Mouse (Mus musculus): ENCODE measurements around the gene Ppp1r3c.
A peak's percentile ranks its signal among the peaks of the same experiment; 100 is the strongest.
"Not testable (repeated sequence)": the region's sequence is repeated elsewhere in the genome, so short reads cannot be mapped to it uniquely, and the experiment has no call there.

Ppp1r3c gene

DNA sequence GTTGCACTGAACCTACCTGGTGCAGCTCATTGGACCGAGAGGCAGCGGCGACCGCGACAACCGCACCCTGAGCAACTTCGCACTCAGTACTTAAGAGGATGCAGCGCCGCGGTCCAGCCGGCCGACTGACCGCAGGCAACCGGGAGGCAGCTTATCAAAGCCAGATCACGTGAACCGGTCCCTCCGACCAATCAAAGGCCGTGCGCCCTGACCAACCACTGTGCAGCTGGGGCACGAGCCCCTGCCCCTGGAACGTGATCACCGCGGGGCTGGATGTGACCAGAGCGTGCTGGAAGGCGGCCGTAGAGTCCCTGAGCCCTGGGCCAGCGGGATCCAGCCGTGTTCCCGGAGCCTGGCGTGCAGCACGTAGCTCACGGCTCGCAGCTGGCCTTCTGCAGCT lies at the start of gene Ppp1r3c:
Ppp1r3c (minus strand) TSS at position 117 of the 400 bp plus-strand sequence.
- DNase-seq: peak; percentile 80

GRCm38 (mm10) chr19:36783179-36783578 lies 46.7 kb upstream of the Ppp1r3c start:
- no peak for DNase-seq

- no peak for DNase-seq
Observed at GRCm38 (mm10) chr19:36782591-36782990, 46.1 kb upstream of the Ppp1r3c start.

DNA sequence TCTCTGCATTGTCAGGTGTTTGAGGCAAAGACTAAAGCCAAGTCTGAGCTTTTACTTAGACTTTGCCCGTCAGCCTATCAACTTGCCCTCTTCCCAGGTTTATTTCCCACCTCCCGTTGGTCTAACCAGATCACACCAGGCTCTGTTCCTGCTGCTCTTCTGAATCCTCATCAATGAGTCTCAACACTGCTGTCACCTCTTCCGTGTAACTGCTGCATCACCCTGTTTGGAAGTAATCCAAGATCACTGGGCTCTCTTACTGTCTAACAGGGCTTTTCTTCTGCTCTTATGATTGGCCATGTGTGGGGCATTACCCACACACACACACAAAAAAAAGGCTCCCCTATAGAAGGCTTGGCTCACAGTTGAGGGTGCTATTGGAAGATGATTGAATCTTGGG lies 45.5 kb upstream of the Ppp1r3c start:
- no peak for DNase-seq

DNA sequence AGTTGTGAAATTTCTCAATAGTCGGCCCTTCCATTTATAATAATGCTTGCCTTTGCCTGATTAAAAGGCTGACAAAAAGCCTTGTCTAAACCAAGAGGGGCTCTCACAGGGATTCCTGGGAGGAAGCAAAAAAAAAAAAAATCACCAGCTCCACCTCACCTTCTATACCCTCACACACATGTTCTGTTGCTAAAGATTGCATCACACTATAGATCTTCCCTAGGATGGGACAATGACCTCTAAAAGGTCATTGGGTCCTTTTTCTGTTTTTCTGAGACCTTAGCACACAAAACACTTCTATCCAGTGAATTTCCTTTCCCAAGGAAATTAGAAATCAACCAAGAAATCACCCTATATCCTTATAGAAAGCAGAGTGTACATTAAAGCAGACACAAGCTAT lies 43.9 kb upstream of the Ppp1r3c start:
- DNase-seq: no peak

DNA sequence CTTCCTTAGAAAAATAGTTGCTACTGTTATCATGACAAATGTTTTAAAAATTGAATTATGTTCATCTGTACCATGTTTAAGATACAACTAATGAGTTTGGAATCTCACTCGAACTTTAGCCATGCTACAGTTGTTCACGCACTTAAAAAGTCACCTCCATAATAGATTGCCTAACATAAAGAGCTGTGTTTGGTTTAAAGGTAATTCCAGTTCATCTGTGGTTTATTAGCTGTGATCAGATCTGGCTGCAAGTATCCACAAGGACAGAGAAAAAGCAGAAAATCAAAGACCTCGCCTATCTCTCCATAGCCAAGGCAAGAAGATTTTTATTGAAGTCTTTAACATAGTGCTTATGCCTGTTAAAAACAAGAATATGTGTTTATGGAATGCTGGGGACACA lies 43.3 kb upstream of the Ppp1r3c start:
- no peak for DNase-seq

DNA sequence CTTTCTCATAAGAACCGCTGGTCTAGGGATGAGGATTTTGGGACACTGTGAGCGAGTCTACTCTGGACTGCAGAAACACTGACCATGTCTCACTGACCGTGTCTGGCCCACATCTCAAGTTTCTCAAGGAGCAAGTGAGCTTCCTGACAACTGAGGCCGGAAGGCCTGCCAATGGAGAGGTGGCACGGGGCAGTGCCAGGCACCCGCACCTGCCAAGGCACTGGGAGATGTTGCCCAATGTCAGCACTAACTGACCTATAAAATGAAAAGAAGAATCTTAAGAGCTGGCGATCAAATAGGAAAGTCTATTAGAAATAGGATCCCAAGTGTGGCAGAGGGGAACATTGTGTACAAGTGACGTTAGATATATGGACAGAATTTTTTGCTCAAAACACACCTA lies 39.1 kb upstream of the Ppp1r3c start:
- no peak for DNase-seq

GRCm38 (mm10) chr19:36773716-36774459 lies 37.4 kb upstream of the Ppp1r3c start:
- DNase-seq: no peak

DNA sequence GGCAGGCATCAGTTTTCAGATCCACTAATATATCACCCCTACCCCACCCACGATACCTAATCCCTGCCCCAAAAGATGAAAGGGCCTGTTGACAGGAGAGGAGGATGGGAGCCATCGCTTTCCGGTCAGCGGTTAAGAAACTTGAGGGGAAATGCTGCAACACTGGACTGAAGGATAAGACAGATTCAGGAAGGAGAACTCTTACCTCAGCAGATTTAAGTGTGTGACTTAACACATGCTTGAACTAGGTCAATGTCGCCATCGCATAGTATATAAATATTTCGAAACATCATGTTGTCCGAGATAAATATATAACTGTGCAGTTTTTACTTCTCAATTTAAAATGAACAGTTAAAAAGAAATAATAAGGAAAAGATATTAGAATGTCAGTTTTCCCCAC lies 31.6 kb upstream of the Ppp1r3c start:
- DNase-seq: no peak

GRCm38 (mm10) chr19:36764451-36764850 lies 28.0 kb upstream of the Ppp1r3c start:
- no peak for DNase-seq

DNA sequence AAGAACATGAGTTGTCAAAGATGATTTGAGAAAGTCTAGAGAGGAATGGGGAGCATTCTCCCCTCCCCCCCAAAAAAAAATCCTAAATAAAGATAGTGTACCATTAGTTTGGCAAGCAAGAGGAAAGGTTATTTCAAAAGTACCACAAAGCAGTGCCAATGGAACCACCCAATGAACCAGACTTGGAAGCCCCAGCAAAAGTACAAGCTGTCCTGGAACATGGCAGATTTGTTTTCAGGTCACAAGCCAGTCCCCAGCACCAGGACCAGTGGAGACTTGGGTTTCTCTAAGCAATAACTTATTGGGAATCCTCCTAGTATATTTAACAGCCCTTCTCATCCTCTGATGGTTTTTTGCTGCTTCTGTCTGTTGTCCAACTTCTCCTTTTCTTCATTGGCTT lies 12.5 kb upstream of the Ppp1r3c start:
- DNase-seq: no peak

DNA sequence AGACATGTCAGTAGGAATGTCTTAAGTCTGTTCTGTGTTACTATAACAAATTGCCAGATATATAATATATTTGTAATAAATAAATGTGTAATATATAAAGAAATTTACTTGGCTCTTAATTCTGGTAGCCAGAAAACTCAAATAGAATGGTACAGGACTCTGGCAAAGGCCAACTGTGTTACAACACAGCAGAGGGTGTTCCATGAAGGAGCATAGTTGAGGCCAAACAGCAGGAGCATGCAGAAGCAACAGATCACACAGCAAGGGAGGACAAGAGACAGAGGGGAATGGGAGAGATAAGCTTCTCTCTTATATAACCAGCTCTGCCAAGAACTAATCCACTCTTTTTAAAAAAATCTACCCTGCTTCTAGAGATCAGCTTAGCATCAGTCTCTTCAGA lies 5.9 kb upstream of the Ppp1r3c start:
- DNase-seq: no peak

DNA sequence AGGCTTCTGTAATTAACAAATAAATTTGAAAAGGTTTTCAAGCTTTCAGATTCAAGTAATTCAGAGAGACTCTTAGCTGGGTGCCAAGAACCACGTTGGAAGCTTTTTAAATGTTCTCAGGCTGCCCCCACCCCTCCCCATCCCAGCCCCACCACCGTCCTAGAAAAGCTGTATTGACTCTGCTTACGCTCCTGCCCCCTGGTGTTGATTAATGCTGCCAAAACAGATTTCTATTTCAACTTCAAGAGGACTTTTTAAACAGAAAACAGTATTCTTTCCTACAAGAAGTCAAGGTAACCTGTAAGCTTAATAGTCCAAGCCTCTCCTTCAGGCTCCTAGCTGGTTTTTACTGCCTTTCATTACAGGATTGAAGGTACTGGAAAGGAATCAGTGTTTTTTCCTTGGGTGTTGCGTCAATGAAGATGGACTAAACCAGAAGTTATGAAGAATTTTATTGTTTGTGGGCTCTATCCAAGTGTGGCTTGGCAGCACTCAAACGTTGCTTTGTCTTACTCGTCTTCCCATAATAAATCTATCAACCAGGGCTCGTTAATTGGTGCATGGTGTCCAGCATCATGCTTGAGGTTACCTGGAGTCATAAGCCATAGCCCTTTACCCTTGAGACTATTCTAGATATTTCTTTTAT lies 3.2 kb upstream of the Ppp1r3c start:
- no peak for DNase-seq

GRCm38 (mm10) chr19:36738009-36738408 lies 1.6 kb upstream of the Ppp1r3c start:
- no peak for DNase-seq

DNA sequence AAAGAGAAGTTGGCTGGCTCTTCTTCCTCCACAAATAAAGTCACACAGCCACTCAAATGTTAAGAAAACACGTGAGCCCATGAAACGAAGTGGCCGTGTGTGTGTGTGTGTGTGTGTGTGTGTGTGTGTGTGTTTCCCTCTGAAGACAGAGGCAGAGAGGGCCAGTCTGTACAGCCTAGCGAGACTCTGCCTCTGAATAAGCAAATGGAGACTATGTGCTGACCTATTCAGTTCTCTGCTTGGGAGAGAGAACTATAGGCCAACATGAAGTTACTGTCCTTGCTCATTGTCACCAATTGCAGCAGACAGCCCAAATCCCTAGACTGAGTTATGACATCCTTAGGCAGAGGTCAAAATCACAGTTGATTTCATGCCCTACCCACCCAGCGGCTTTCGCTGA lies 634 bp upstream of the Ppp1r3c start:
- DNase-seq: no peak

GRCm38 (mm10) chr19:36734308-36735038 lies 2.0 kb downstream of the Ppp1r3c start:
- DNase-seq: no peak

GRCm38 (mm10) chr19:36733191-36733943 lies 3.1 kb downstream of the Ppp1r3c start:
- no peak for DNase-seq

- DNase-seq: no peak
Observed at GRCm38 (mm10) chr19:36731310-36731709, 5.1 kb downstream of the Ppp1r3c start.

GRCm38 (mm10) chr19:36730414-36730813 lies 6.0 kb downstream of the Ppp1r3c start:
- not testable (repeated sequence) for DNase-seq

DNA sequence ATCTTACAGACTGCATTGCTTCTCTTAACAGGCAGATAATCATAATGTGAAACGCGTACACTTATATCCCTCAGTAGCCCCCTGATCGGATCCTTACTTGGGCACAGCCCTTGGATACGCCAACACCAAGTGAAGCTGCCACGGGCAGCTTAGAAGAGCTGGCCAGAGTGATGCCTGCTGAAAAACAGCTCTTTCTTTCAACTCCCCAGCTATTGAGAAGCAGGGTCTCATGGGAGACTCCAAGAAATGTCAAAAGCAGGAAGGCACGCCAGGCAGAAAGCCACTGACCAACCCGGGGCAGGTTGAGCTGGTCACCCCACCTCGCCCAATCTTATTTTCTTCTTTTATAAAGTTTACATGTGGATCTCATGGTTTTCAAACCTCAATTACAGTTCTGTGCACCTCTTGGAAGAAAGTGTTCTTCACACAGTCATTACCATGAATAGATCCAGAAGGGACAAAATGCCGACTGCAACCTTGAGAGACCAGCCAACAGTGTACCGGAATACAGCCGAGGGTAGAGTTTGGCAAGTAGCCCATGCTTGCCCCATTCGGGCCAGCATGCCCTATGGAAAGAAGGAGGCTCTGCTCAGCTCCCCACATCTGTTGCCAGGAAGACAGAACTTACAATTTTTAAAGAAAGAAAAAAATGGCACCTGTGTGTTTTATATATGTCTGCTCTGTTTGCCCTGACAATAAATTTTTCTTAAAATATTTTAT lies 7.6 kb downstream of the Ppp1r3c start:
- DNase-seq: no peak

- no peak for DNase-seq
Observed at GRCm38 (mm10) chr19:36724970-36725369, 11.5 kb downstream of the Ppp1r3c start.

GRCm38 (mm10) chr19:36721139-36721538 lies 15.3 kb downstream of the Ppp1r3c start:
- DNase-seq: no peak

GRCm38 (mm10) chr19:36716221-36716620 lies 20.2 kb downstream of the Ppp1r3c start:
- DNase-seq: no peak

Data from right cerebral cortex, postnatal 14 days (tissue).